Mouse (Mus musculus) G1E-ER4 (cell line): Measurements from ENCODE around the gene Lamb1. TPM values are rescaled to one million over a fixed set of nuclear protein-coding genes. Genes with fewer than 3 reads are reported as not detected.

Source experiments
- GATA1 ChIP-seq: IDR thresholded peaks from one replicate; pipeline ENCODE4 v1.8.0; 2012; ENCODE audit warnings: low read length, inconsistent platforms
- polyA plus RNA-seq: library from polyadenylated mRNA; stranded (reverse); fragments of >175 nt; gene quantifications from 2 replicates; pipeline ENCODE4 v1.2.3, GENCODE M21; 2012

Lamb1 gene
- polyA plus RNA-seq, 1 experiment = not detected

DNA sequence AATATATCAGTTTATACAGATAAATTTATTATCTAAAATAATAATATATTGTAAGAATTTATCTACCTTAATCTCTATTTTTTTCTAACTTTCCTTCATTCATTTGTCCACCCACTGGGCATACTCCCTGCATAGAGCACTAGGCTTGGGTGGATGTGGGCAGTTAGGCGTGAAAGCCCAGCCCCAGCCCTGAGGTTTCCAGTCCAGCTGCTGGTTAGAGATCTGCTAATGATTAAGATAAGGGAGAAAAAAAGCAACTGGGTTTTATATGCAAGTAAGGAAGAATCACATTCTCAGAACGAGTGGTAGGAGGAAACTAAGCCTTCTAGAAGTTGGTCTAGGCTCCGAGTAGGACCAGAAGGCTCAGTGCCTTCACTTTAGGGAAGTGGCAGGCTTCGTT lies 31.1 kb downstream of the Lamb1 start:
- TF ChIP-seq GATA1 = no peak

DNA sequence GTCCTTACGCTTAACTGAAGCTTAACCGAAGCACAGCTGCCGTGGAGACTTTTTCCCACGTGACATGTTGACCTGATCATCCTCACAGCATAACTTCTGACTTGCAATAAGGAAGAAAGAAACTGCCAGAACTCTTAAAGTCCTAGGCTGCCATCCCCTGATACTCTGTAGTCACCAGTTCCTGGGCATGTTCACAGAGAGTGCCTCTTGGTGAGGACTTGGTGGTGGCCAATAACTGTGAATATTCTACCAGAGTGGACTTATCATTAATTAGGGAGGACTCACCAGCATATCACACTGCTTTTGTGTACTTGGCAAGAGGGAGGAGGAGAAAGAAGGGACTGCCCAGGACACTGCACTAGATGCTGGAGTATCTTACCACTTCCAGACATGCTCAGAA lies 33.1 kb downstream of the Lamb1 start:
- no peak for TF ChIP-seq GATA1

DNA sequence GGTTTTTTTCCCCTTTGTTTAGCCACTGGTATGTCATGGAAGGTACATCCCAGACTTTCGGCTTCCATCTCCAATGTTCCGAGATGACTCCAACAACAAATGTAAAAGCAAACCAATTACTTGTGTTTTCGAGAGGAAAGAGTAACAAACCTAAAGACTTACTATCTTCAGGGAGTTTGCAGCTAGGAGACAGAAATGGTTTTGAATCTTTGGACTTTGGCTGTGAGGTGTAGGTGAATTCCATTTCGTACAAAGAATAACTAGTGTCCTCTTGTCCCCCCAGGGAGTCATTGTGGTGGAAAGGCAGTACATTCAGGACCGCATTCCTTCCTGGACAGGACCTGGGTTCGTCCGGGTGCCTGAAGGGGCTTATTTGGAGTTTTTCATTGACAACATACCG lies 33.5 kb downstream of the Lamb1 start:
- TF ChIP-seq GATA1 = no peak

DNA sequence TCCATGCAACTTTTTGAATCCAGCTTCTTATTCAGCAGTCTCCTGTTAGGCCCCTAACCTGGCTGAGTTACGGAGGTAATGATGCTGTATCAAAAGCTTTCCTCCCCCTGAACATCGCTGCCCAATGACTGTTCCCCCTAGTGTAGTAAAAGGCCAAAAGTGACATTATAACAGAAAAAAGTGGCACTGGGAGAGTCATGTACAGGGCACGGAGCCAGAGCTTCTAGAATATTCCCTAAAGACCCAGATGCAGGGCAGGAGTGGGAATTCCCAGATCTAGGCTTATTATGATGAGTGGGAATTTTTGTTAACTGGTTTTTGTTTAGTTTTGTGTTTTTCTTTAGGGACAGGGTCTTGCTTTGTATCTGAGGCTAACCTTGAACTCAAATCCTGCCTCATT lies 34.1 kb downstream of the Lamb1 start:
- no peak for TF ChIP-seq GATA1

DNA sequence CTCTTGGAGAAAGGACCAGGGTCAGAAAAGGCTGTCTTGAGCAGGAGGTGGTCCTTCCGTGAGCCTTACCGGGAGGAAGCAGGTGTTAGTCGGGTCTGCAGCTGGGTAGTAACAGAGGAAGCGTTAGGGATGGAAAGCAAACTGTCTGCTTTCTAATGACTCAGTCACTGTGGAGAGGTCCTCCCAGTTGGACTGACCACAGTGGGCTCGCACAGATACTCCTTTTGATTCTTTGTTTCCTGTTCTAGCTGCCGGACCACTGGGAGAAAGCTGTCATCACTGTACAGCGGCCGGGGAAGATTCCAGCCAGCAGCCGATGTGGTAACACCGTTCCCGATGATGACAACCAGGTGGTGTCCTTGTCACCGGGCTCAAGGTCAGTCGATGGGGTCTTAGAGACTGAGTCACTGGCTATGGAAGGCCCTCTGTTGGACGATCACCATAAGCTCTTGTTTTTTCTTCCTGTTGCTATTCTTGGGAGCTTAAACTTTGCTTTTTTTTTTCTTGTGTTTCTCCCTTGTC lies 34.7 kb downstream of the Lamb1 start:
- no peak for TF ChIP-seq GATA1

DNA sequence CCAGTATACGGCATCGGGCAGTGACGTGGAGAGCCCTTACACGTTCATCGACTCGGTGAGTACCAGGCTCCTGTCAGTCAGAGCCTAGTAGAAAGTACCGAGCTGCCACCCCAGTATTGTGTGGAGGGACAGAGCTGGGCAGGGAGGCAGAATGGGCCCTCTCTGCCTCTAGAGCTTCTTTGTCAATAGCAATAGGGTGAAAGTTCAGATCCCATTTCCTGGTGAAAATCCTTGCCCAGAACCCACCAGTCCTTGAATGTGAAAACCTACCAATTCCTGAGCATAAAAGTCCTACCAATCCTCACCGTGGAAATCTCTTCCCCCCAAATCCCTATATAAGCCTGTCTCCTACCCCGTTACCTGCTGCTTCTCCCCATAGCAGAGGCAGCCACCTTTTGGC lies 35.2 kb downstream of the Lamb1 start:
- no peak for TF ChIP-seq GATA1

DNA sequence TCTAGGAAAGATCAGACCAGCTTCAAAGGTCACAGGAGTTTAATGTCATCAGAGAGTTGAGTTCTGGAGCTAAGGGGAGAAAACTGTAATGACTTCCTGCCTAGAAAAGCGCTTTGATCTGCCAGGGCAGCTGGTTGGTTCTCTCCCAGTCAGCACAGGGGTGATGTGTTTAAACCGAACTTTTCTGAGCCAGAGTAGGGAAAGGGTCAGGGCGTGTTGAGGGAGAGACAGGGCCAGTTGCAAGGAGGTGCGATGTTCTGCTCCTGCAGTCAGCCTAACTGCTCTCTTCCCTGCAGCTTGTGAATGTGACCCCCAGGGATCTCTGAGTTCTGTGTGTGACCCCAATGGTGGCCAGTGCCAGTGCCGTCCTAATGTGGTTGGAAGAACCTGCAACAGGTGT lies 37.2 kb downstream of the Lamb1 start:
- no peak for TF ChIP-seq GATA1

DNA sequence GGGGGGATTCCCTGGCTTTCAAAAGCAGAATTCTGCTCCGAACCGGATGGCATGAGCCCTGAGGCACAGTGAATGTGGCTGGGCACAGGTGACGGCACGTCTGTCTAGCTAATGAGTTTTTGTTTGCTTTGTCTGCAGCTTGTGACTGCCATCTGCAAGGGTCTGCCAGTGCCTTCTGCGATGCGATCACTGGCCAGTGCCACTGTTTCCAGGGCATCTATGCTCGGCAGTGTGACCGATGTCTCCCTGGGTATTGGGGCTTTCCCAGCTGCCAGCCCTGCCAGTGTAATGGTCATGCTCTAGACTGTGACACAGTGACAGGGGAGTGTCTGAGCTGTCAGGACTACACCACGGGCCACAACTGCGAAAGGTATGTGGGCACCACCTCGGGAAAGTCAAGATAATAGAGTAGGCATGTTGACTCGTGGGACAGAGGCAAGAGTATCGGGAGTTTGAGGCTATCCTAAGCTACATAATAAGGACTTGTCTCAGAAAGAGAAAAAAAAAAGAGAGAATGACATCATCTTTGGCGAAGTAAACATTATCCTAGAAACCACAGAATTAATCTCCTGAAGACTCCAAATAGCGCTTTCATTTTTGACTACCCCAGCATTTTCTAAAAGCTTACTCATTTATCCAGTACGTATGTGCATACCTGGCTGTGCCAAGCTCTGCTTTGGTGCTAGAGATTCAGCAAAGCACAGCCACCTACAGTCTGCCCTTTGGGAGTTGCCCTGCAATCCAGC lies 37.9 kb downstream of the Lamb1 start:
- TF ChIP-seq GATA1 = no peak

DNA sequence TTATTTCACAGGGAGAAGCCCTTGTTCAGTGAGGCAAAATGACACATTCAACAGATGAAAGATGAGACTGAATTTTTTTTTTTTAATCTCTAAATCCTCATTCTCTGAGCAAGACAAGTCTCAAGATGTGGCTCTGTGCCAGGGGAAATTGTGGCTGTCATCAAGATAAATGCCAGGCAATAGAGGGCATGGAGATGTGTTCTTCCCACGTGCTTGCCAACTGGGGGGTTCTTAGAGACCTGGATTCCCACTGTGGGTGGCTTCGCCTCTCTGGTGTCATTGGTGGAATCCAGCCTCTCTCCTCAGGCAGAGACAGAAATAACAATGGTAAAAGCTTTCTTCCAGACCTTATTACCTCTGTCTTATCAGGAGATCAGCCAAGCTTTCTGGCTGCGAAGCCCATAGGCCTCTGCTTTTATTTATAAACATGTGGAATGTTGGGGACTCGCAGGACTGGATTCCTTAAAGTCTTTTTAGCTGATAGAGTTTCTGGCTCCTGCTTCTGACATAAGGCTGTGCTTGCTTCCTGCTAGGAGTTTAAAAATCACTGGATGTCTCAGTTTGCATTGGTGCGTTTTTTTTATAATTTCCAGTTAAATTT lies 41.1 kb downstream of the Lamb1 start:
- no peak for TF ChIP-seq GATA1

DNA sequence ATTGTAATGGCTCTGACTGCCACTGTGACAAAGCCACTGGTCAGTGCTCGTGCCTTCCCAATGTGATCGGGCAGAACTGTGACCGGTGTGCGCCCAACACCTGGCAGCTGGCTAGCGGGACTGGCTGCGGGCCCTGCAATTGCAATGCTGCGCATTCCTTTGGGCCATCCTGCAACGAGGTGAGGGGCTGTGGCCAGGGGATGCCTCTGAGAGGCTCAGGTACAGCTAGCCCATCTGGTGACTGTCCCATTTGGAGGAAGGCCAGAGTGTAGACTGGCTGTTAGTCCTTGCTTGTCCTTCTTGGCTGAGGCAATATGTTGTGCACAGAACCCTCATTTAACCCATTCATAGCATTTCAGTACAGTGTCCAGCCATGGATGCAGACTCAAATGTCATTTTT lies 42.0 kb downstream of the Lamb1 start:
- TF ChIP-seq GATA1 = no peak

DNA sequence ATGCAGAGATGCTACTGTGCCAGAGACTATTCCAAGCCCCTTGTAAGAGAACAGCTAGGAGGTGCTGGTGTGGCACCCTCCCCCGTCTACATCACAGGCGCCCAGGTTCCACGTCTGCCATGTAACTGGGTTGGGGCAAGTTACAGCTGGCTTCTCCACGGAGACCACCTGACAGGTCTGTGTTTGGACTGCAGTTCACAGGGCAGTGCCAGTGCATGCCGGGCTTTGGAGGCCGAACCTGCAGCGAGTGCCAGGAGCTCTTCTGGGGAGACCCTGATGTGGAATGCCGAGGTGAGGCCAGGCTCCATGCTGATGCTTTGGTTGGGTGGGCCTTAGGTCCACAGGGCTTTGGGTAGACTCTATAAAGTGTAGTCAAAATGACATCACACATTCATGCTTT lies 42.7 kb downstream of the Lamb1 start:
- no peak for TF ChIP-seq GATA1

DNA sequence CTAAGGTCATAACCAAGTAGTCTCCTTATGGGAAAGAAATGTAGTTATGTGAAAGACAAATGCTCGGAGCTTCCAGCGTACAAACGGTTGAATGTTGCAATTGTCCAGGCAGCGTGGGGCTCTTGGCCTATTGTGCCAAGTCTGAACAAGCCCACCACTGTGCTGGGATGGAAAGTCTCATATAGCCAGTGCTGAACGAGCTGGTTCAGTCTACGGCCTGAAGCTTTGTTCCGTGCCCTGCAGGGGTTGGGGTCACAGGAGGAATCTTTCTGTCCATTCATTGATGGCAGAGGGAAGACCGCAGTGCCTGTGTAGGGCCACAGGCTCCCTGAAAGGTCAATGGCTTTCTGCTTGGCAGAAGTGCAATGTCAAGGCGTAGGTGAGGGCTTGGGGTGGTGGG lies 45.7 kb downstream of the Lamb1 start:
- TF ChIP-seq GATA1 = no peak

DNA sequence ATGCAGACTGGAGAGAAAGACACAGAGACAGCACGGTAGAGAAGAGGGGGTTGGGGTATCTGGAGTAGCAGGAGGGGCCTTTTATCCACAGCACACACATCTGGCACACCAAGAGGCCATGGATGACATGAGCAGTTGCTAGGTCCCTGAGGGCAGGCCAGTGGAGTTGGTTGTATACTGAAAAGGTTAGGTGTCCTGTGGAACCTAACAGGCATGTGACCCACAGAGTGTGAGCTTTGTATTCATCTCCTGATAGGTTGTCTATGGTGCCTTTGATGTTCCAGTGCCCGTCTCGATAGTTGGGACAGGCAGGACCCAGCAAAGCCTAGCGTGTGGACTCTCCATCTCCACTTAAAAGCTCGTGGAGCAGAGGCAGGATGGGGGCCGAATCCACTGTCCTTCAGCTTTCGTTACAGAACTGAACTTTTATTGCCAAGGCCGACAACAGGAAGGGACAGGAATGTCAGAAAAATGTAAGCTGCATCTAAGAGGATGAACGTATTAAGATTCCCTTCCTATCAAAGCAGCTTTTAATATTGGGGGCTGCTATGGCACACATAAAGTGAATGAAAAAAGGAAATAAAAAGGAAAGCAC lies 46.7 kb downstream of the Lamb1 start:
- no peak for TF ChIP-seq GATA1

DNA sequence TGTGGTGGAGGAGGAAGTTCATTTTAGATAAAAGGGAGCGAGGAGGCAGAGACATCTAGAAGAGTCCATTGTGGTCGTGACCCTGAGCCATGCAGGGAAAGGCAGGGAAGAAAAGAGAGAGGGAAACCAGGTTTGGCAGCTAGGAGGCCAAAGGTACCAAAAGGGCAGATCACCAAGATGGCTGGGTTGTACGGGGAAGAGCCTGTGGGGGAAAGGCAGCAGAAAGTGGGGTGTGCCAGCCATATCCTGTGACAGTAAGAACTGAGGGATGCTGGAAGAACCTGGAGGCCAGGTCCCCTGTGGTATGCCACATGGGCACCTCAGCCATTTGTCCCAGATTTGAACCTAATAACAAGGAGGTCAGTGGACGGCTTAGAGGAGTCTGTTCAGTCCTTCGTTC lies 47.2 kb downstream of the Lamb1 start:
- no peak for TF ChIP-seq GATA1

DNA sequence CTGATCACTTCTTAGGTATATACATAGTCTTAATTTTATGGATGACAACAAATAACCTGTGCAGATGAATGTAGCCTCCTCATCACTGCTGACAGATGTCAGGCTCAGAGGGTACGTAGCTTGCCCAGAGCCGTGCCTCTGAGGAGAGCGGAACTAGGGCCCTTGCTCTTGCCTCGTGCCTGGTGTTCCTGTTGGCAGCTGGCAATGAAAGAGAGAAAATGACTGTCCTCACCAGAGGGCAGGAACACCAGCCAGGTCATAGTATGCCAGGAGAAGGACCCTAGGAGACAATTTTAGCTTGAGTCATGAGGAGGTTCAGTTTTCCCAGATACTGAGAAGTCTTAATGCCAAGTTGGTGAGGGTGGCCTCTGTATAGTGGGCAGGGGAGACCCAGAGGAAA lies 48.1 kb downstream of the Lamb1 start:
- no peak for TF ChIP-seq GATA1

DNA sequence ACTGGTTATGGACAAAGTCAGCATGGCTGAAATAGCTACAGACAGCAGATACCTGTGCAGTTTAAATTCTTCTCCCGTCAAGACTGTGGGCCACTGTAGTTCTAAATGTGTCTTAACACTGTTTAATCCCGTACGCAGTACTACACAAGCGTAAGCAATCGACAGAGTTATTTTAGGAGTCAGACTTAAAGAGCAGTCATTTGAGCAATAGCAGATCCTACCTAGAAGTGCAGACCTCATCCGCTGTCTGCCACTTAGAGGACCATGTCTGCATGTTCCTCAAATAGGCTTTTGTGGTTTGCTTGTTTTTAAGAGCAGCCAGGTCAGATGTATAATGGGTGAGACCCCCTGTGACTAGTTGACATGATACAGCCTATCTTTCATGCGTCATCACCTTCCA lies 49.3 kb downstream of the Lamb1 start:
- no peak for TF ChIP-seq GATA1

DNA sequence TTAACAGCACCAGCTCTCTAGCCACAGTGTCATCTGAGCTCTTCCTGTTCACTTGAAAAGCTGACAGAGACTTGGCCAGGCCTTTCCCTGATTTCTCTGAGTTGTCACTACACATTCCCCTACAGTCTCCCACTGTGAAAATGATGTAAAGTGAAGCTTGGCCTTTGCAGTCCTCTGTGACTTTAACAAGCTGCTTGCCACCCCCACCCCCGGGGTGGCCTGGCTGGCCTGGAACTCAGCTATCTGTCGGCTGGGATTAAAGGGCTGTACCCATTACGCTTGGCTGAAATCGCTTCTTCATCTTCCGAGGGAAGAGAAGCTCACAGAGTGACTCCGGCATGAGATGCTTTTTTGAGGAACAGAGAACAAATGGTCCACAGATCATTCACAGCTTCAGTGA lies 50.9 kb downstream of the Lamb1 start:
- no peak for TF ChIP-seq GATA1
